Mouse (Mus musculus): ENCODE measurements around the gene Igbp1.

GRCm38 (mm10) chrX:100493500-100494067 lies 507 bp upstream of the Igbp1 start:
- TF ChIP-seq TCF12 (IDR thresholded peaks at IDR 0.05; ENCODE audit: insufficient read depth, poor library complexity, severe bottlenecking) = no peak
- no peak for TF ChIP-seq POLR2AphosphoS2 (IDR thresholded peaks at IDR 0.05; ENCODE audit: insufficient read length, low read depth)
- TF ChIP-seq MAX (IDR thresholded peaks at IDR 0.05; ENCODE audit: low read depth) = no peak
- no peak for TF ChIP-seq POLR2A (IDR thresholded peaks at IDR 0.05; ENCODE audit: insufficient read length, low read depth)
- no peak for TF ChIP-seq MYOG (IDR thresholded peaks at IDR 0.05; ENCODE audit: control insufficient read depth in 1 of 3, insufficient read depth in 1 of 3, insufficient read length in 2 of 3, low read depth in 2 of 3)
- no peak for TF ChIP-seq E2F4 (IDR thresholded peaks at IDR 0.05; ENCODE audit: insufficient read depth)
- no peak for TF ChIP-seq MYOD1 (IDR thresholded peaks at IDR 0.05; ENCODE audit: control insufficient read depth in 1 of 3, insufficient read length in 2 of 3, low read depth in 2 of 3)
- TF ChIP-seq TCF3 (IDR thresholded peaks at IDR 0.05; ENCODE audit: insufficient read length, low read depth) = no peak
- TF ChIP-seq CEBPB (IDR thresholded peaks at IDR 0.05; ENCODE audit: insufficient read depth, poor library complexity, severe bottlenecking) = no peak

All from myocyte (in vitro differentiated cells).